Mouse (Mus musculus) liver, embryonic 14.5 days (tissue): ENCODE measurements around the gene Cldn3.

Experiments used
- CTCF ChIP-seq: IDR thresholded peaks from 2 replicates; pipeline ENCODE4 v1.5.1; 2016; ENCODE audit warnings: antibody characterized with exemption, low read depth, control low read depth
- EP300 ChIP-seq: IDR thresholded peaks from 2 replicates; pipeline ENCODE4 v1.6.1; 2016; ENCODE audit warnings: antibody characterized with exemption, low read depth

GRCm38 (mm10) chr5:135035608-135036359 is 49.8 kb downstream of the Cldn3 start:
- no peak for TF ChIP-seq CTCF
- TF ChIP-seq EP300, result no peak
